Mouse (Mus musculus) CH12.LX (cell line): ENCODE data around the gene Safb2. TPM values are rescaled to one million over a fixed set of nuclear protein-coding genes. Genes with fewer than 3 reads are reported as not detected.
A peak's percentile ranks its signal among the peaks of the same experiment; 100 is the strongest.

Experiments used
- DNase-seq: peaks from one replicate; pipeline ENCODE4 v3.0.0-alpha.2; 2013; ENCODE audit errors: extremely low read depth
- H3K27ac ChIP-seq: 2 replicates; pipeline ENCODE4 v1.5.1; 2012; ENCODE audit warnings: low read depth, mild to moderate bottlenecking, control low read depth, moderate library complexity; ENCODE audit not compliant: insufficient read depth
- H3K27me3 ChIP-seq: replicated peaks from 2 replicates; pipeline ENCODE3; 2012; ENCODE audit warnings: inconsistent platforms
- H3K36me3 ChIP-seq, 2 experiments: replicated peaks in 1 of 2; 2 replicates each; pipeline versions ENCODE3 to v1.6.1; 2012; ENCODE audit warnings: inconsistent platforms in 1 of 2, low read length in 1 of 2, mild to moderate bottlenecking in 1 of 2, mixed read lengths in 1 of 2, moderate library complexity in 1 of 2; ENCODE audit not compliant: control insufficient read depth in 1 of 2, insufficient read depth in 1 of 2
- H3K4me1 ChIP-seq, 2 experiments: 2 replicates each; pipeline ENCODE4 v1.6.1; 2012; ENCODE audit warnings: inconsistent platforms in 1 of 2, moderate library complexity in 1 of 2; ENCODE audit not compliant: insufficient read depth in 2 of 2, control insufficient read depth in 1 of 2
- H3K4me2 ChIP-seq: 2 replicates; pipeline ENCODE4 v1.6.1; 2012; ENCODE audit warnings: low read depth, mild to moderate bottlenecking, control low read depth; ENCODE audit not compliant: poor library complexity, insufficient read depth, severe bottlenecking
- H3K4me3 ChIP-seq, 3 experiments: fragments of 150-350 bp in 1 of 3; sonication (generic) in 1 of 3; replicated peaks in 1 of 3; 2 replicates each; pipeline versions ENCODE3 to v1.5.1; 2011 to 2012; ENCODE audit warnings: low read depth in 2 of 3, low read length in 2 of 3, mild to moderate bottlenecking in 2 of 3, moderate library complexity in 2 of 3, control low read depth in 1 of 3, improper control_type of control experiment in 1 of 3, inconsistent platforms in 1 of 3, mixed read lengths in 1 of 3; ENCODE audit not compliant: poor library complexity in 1 of 3
- H3K79me2 ChIP-seq: replicated peaks from 2 replicates; pipeline ENCODE4 v1.6.1; 2012; ENCODE audit warnings: mild to moderate bottlenecking, moderate library complexity; ENCODE audit not compliant: control insufficient read depth, poor library complexity, insufficient read depth, severe bottlenecking; ENCODE audit errors: extremely low read depth
- H3K9ac ChIP-seq: 2 replicates; pipeline ENCODE4 v1.6.1; 2012; ENCODE audit warnings: low read depth, mild to moderate bottlenecking, control low read depth, moderate library complexity; ENCODE audit not compliant: insufficient read depth
- H3K9me3 ChIP-seq: replicated peaks from 2 replicates; pipeline ENCODE3; 2012; ENCODE audit warnings: low read length, inconsistent platforms, mixed read lengths
- BHLHE40 ChIP-seq: IDR thresholded peaks from 2 replicates; pipeline ENCODE4 v1.6.1; 2011; ENCODE audit warnings: mild to moderate bottlenecking, low read depth, low read length, improper control_type of control experiment
- CHD2 ChIP-seq: IDR thresholded peaks from 2 replicates; pipeline ENCODE4 v1.6.1; 2011; ENCODE audit warnings: low read length, improper control_type of control experiment
- CTCF ChIP-seq, 2 experiments: IDR thresholded peaks in 1 of 2; conservative IDR thresholded peaks in 1 of 2; 2 replicates each; pipeline ENCODE4 v1.5.1; 2011 to 2012; ENCODE audit warnings: low read depth in 2 of 2, low read length in 2 of 2, improper control_type of control experiment in 1 of 2, inconsistent platforms in 1 of 2, mild to moderate bottlenecking in 1 of 2, moderate library complexity in 1 of 2
- E2F4 ChIP-seq: IDR thresholded peaks from 2 replicates; pipeline ENCODE4 v1.6.1; 2011; ENCODE audit warnings: low read depth, low read length, improper control_type of control experiment; ENCODE audit not compliant: insufficient replicate concordance
- ELF1 ChIP-seq: IDR thresholded peaks from 2 replicates; pipeline ENCODE4 v1.6.1; 2014; ENCODE audit warnings: low read depth, mild to moderate bottlenecking, inconsistent platforms, low read length, improper control_type of control experiment
- EP300 ChIP-seq: IDR thresholded peaks from 2 replicates; pipeline ENCODE4 v1.6.1; 2011; ENCODE audit warnings: low read length, improper control_type of control experiment
- ETS1 ChIP-seq: conservative IDR thresholded peaks from 2 replicates; pipeline ENCODE4 v1.6.1; 2012; ENCODE audit warnings: low read depth, mild to moderate bottlenecking, inconsistent platforms, low read length, improper control_type of control experiment, moderate library complexity
- GABPA ChIP-seq: IDR thresholded peaks from 2 replicates; pipeline ENCODE4 v1.6.1; 2012; ENCODE audit warnings: low read depth, low read length, improper control_type of control experiment, inconsistent platforms; ENCODE audit not compliant: insufficient replicate concordance
- HCFC1 ChIP-seq: IDR thresholded peaks from 2 replicates; pipeline ENCODE4 v1.6.1; 2012; ENCODE audit warnings: low read depth, mild to moderate bottlenecking, inconsistent platforms, low read length, improper control_type of control experiment
- IRF4 ChIP-seq: IDR thresholded peaks from 2 replicates; pipeline ENCODE4 v1.6.1; 2014; ENCODE audit warnings: low read depth, mild to moderate bottlenecking, inconsistent platforms, low read length, improper control_type of control experiment
- JUN ChIP-seq: IDR thresholded peaks from 2 replicates; pipeline ENCODE4 v1.6.1; 2011; ENCODE audit warnings: low read depth, mild to moderate bottlenecking, low read length, improper control_type of control experiment, moderate library complexity; ENCODE audit not compliant: insufficient read depth
- JUND ChIP-seq: conservative IDR thresholded peaks from 2 replicates; pipeline ENCODE4 v1.6.1; 2011; ENCODE audit warnings: low read depth, low read length, improper control_type of control experiment
- KAT2A ChIP-seq: IDR thresholded peaks from 2 replicates; pipeline ENCODE4 v1.6.1; 2012; ENCODE audit warnings: low read length, improper control_type of control experiment, inconsistent platforms; ENCODE audit not compliant: insufficient replicate concordance
- MAFK ChIP-seq: IDR thresholded peaks from 2 replicates; pipeline ENCODE4 v1.6.1; 2011; ENCODE audit warnings: low read length, improper control_type of control experiment; ENCODE audit not compliant: insufficient replicate concordance
- MAX ChIP-seq: IDR thresholded peaks from 2 replicates; pipeline ENCODE4 v1.6.1; 2011; ENCODE audit warnings: low read length, improper control_type of control experiment
- MAZ ChIP-seq: IDR thresholded peaks from 2 replicates; pipeline ENCODE4 v1.6.1; 2012; ENCODE audit warnings: low read depth, mild to moderate bottlenecking, inconsistent platforms, low read length, improper control_type of control experiment, moderate library complexity
- MEF2A ChIP-seq: IDR thresholded peaks from 2 replicates; pipeline ENCODE4 v1.6.1; 2014; ENCODE audit warnings: low read depth, mild to moderate bottlenecking, inconsistent platforms, low read length, improper control_type of control experiment, borderline replicate concordance
- MXI1 ChIP-seq: IDR thresholded peaks from 2 replicates; pipeline ENCODE4 v1.6.1; 2011; ENCODE audit warnings: mild to moderate bottlenecking, low read depth, low read length, improper control_type of control experiment
- MYC ChIP-seq: IDR thresholded peaks from 2 replicates; pipeline ENCODE4 v1.6.1; 2011; ENCODE audit warnings: low read depth, mild to moderate bottlenecking, improper control_type of control experiment, low read length
- NELFE ChIP-seq: IDR thresholded peaks from 2 replicates; pipeline ENCODE4 v1.6.1; 2011; ENCODE audit warnings: low read depth, low read length, improper control_type of control experiment
- NRF1 ChIP-seq: IDR thresholded peaks from 2 replicates; pipeline ENCODE4 v1.6.1; 2014; ENCODE audit warnings: low read depth, mild to moderate bottlenecking, inconsistent platforms, low read length, improper control_type of control experiment, moderate library complexity
- PAX5 ChIP-seq: IDR thresholded peaks from 2 replicates; pipeline ENCODE4 v1.6.1; 2012; ENCODE audit warnings: low read length, inconsistent platforms, mixed read lengths
- POLR2A ChIP-seq: IDR thresholded peaks from 2 replicates; pipeline ENCODE4 v1.6.1; 2011; ENCODE audit warnings: low read depth, mild to moderate bottlenecking, improper control_type of control experiment, low read length
- POLR2AphosphoS2 ChIP-seq: IDR thresholded peaks from 2 replicates; pipeline ENCODE4 v1.6.1; 2011; ENCODE audit warnings: low read depth, low read length, improper control_type of control experiment
- RAD21 ChIP-seq: IDR thresholded peaks from 2 replicates; pipeline ENCODE4 v1.6.1; 2011; ENCODE audit warnings: low read depth, mild to moderate bottlenecking, low read length, improper control_type of control experiment, moderate library complexity
- RCOR1 ChIP-seq: conservative IDR thresholded peaks from 2 replicates; pipeline ENCODE4 v1.6.1; 2012; ENCODE audit warnings: low read depth, mild to moderate bottlenecking, inconsistent platforms, low read length, improper control_type of control experiment
- SIN3A ChIP-seq: IDR thresholded peaks from 2 replicates; pipeline ENCODE4 v1.6.1; 2012; ENCODE audit warnings: low read length, improper control_type of control experiment, inconsistent platforms
- SMC3 ChIP-seq: IDR thresholded peaks from 2 replicates; pipeline ENCODE4 v1.6.1; 2011; ENCODE audit warnings: low read depth, low read length, improper control_type of control experiment
- TBP ChIP-seq: conservative IDR thresholded peaks from 2 replicates; pipeline ENCODE4 v1.6.1; 2011; ENCODE audit warnings: low read depth, low read length, improper control_type of control experiment
- TCF12 ChIP-seq: IDR thresholded peaks from 2 replicates; pipeline ENCODE4 v1.6.1; 2014; ENCODE audit warnings: low read depth, mild to moderate bottlenecking, inconsistent platforms, low read length, improper control_type of control experiment
- UBTF ChIP-seq: IDR thresholded peaks from 2 replicates; pipeline ENCODE4 v1.6.1; 2012; ENCODE audit warnings: low read depth, mild to moderate bottlenecking, inconsistent platforms, low read length, improper control_type of control experiment, moderate library complexity
- USF1 ChIP-seq: IDR thresholded peaks from 2 replicates; pipeline ENCODE4 v1.6.1; 2014; ENCODE audit warnings: low read depth, mild to moderate bottlenecking, inconsistent platforms, low read length, improper control_type of control experiment
- USF2 ChIP-seq: conservative IDR thresholded peaks from 2 replicates; pipeline ENCODE4 v1.6.1; 2011; ENCODE audit warnings: low read depth, low read length, improper control_type of control experiment
- ZC3H11A ChIP-seq: IDR thresholded peaks from 2 replicates; pipeline ENCODE4 v1.6.1; 2012; ENCODE audit warnings: low read depth, mild to moderate bottlenecking, inconsistent platforms, low read length, improper control_type of control experiment
- ZKSCAN1 ChIP-seq: IDR thresholded peaks from 2 replicates; pipeline ENCODE4 v1.6.1; 2012; ENCODE audit warnings: low read depth, inconsistent platforms, low read length, improper control_type of control experiment, borderline replicate concordance
- ZMIZ1 ChIP-seq: IDR thresholded peaks from 2 replicates; pipeline ENCODE4 v1.6.1; 2012; ENCODE audit warnings: low read depth, mild to moderate bottlenecking, inconsistent platforms, low read length, improper control_type of control experiment
- ZNF384 ChIP-seq: IDR thresholded peaks from 2 replicates; pipeline ENCODE4 v1.6.1; 2012; ENCODE audit warnings: low read depth, low read length, improper control_type of control experiment, inconsistent platforms
- dilution Hi-C: fragments of 300-500 bp; cut with MboI; formaldehyde crosslinking; loops from 2 replicates; pipeline ENCODE4 v1.14.3; 2020; ENCODE audit warnings: low sequenced_read_pairs; ENCODE audit not compliant: extremely low pct_unique_long_range_greater_than_20kb, extremely low pct_ligation_motif_present
- in situ Hi-C: fragments of 300-500 bp; cut with MboI; formaldehyde crosslinking; loops from 3 replicates; pipeline ENCODE4 v1.14.3; 2019; ENCODE audit warnings: low sequenced_read_pairs, low pct_ligation_motif_present, low pct_unique_long_range_greater_than_20kb, mixed read lengths
- polyA plus RNA-seq: library from polyadenylated mRNA; unstranded; fragments of >175 nt; gene quantifications from 2 replicates; pipeline ENCODE4 v1.2.1, GENCODE M21; 2012; ENCODE audit warnings: low read depth; ENCODE audit not compliant: insufficient read length
- total RNA-seq, 2 experiments: library from RNA; depleted of rRNA; stranded (reverse); fragments of 300-350 nt in 1 of 2; fragments of >200 nt in 1 of 2; gene quantifications; 2 replicates each; pipeline ENCODE4 v1.2.3; 2012 to 2014

Gene Safb2
- 74.0 and 85.7 TPM in 2 replicates for total RNA-seq (2012; rRNA removed)
- 13.8 and 16.3 TPM in 2 replicates for total RNA-seq (2014; rRNA removed)
- 170 and 244 TPM in 2 replicates for polyA plus RNA-seq

DNA sequence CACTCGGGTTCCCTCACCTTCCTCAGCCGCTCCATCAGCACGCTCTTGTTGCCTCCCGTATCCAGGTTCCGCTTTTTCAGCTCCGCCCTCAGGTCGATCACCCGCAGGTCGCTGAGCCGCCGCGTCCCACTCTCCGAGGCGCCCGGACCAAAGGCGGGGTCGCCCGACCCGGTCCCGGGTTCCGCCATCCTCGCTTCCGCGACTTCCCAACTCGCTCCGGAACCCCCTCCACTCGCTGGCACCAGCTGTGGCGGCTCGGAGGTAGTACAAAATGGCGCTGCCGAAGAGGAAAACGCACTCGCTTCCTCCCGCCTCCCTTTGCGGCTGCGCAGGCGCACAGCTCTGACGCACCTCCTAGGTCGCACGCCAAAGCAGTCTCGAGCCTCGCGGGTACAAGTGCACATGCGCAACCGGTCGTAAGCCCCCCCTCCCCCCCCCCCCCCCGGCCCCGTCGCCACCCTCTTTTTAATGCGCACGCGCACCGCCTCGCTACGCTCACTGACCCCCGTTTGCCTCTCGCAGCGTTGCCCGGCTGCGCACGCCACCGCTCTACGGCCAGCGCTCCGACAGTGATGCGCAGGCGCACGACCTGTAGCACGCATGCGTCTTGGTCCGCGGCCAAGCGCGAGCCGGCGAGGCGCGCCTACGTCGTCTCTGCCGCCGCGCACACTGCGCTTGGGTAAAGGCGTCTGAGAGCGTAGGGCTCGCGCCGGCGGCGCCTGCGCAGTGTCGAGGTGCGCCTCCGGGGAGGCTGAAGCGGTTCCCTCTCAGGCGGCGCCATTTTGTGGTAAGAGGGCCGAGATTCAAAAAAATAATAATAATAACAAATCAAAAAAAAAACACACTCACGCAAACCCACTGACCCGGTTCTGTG lies at the start of gene Safb2, which contains the start of gene Safb:
Gene Safb2, minus strand, starts transcription at position 329 of the 874 bp plus-strand sequence.
Gene Safb, plus strand, starts transcription at position 569 of the 874 bp plus-strand sequence.
- Histone ChIP-seq H3K27ac (peak within 1 kb of the TSS; percentile 93), H3K9me3 (no peaks in the 10 kb centered on the region), H3K27me3 (no peaks in the 10 kb centered on the region), H3K9ac (peak within 1 kb of the TSS; percentile 97), H3K36me3 (peaks cover 53 to 70% of the 10 kb centered on the region in 2 experiments), H3K4me2 (peak within 1 kb of the TSS; percentile 79), H3K79me2 (peaks cover 93% of the 10 kb centered on the region), H3K4me1 (peaks cover 22 to 61% of the 10 kb centered on the region in 2 experiments), H3K4me3 (peak within 1 kb of the TSS; percentile 94 to 98 (median 97))
- DNase-seq: peak; percentile 96
- dilution Hi-C loops: no loop called here
- in situ Hi-C loops: no loop called here
- TF ChIP-seq TBP: no peak; the same call in 1 of the 2 replicates
- peak; percentile 36 for TF ChIP-seq MEF2A
- peak; percentile 72 for TF ChIP-seq TCF12
- no peak for TF ChIP-seq PAX5
- TF ChIP-seq BHLHE40: 0 out of 2 replicates have a peak, but pooled peaks have one; percentile 39
- TF ChIP-seq USF1: no peak
- TF ChIP-seq GABPA: no peak; the same call in 1 of the 2 replicates
- peak; percentile 79; the same call in 1 of the 2 replicates for TF ChIP-seq KAT2A
- peak; percentile 28; the same call in 1 of the 2 replicates for TF ChIP-seq ETS1
- peak; percentile 48 for TF ChIP-seq SIN3A
- no peak for TF ChIP-seq JUND
- TF ChIP-seq MAFK: no peak
- TF ChIP-seq UBTF: peak; percentile 27; the same call in 1 of the 2 replicates
- TF ChIP-seq CTCF (conservative IDR thresholded peaks at IDR 0.05 in 1 of 2, IDR thresholded peaks at IDR 0.05 in 1 of 2; ENCODE audit: low read depth in 2 of 2, low read length in 2 of 2): no peak
- peak; percentile 75 for TF ChIP-seq CHD2
- no peak; the same call in 1 of the 2 replicates for TF ChIP-seq MXI1
- peak; percentile 66; the same call in 1 of the 2 replicates for TF ChIP-seq MYC
- TF ChIP-seq MAX: peak; percentile 83
- no peak for TF ChIP-seq RAD21
- TF ChIP-seq ZKSCAN1: no peak
- TF ChIP-seq HCFC1: peak; percentile 83
- peak; percentile 90 for TF ChIP-seq NELFE
- TF ChIP-seq USF2: no peak
- peak; percentile 24; the same call in 1 of the 2 replicates for TF ChIP-seq E2F4
- TF ChIP-seq ELF1: peak; percentile 71
- peak; percentile 69; the same call in 1 of the 2 replicates for TF ChIP-seq POLR2AphosphoS2
- no peak for TF ChIP-seq JUN
- no peak for TF ChIP-seq ZNF384
- TF ChIP-seq ZMIZ1: peak; percentile 50; the same call in 1 of the 2 replicates
- TF ChIP-seq SMC3: no peak
- TF ChIP-seq RCOR1: 0 out of 2 replicates have a peak, but pooled peaks have one; percentile 28
- peak; percentile 73 for TF ChIP-seq POLR2A
- TF ChIP-seq MAZ: peak; percentile 93
- TF ChIP-seq NRF1: peak; percentile 88
- no peak for TF ChIP-seq ZC3H11A
- peak; percentile 44; the same call in 1 of the 2 replicates for TF ChIP-seq IRF4
- no peak for TF ChIP-seq EP300
